Mouse (Mus musculus): Measurements from ENCODE around the gene Nme4. TPM values are rescaled to one million over a fixed set of nuclear protein-coding genes. Genes with fewer than 3 reads are reported as not detected.
"Not testable (repeated sequence)": the region's sequence is repeated elsewhere in the genome, so short reads cannot be mapped to it uniquely, and the experiment has no call there.

The Nme4 gene
- polyA plus RNA-seq, 1 experiment from 2014 or later = 135 TPM

GRCm38 (mm10) chr17:26111722-26112121 is 16.3 kb upstream of the Nme4 start:
- 36% methylated on average over 4 of the region's 4 CpGs for WGBS
- no peak overlapping the region for H3K4me2 ChIP-seq (replicated peaks)
- no peak overlapping the region for H3K9ac ChIP-seq

GRCm38 (mm10) chr17:26111024-26111423 is 15.6 kb upstream of the Nme4 start:
- no peak overlapping the region for H3K4me2 ChIP-seq (replicated peaks)
- no peak for ATAC-seq (ENCODE audit: low FRiP score, low read depth)
- H3K9ac ChIP-seq = peak overlapping the region; percentile 8; the same call in 1 of the 2 replicates

More at GRCm38 (mm10) chr17:26111722-26112121, 16.3 kb upstream of the Nme4 start:
- Histone ChIP-seq H3K27me3 (peaks cover 74% of the 10 kb centered on the region), H3K4me1 (peaks cover 12% of the 10 kb centered on the region), H3K9me3 (no peaks in the 10 kb centered on the region), H3K36me3 (no peaks in the 10 kb centered on the region), H3K4me3 (no peak overlapping the region), H3K27ac (no peak overlapping the region)
- no peak for ATAC-seq (ENCODE audit: low FRiP score, low read depth)

GRCm38 (mm10) chr17:26110156-26110555 is 14.8 kb upstream of the Nme4 start:
- H3K4me1 ChIP-seq = peaks cover 12% of the 10 kb centered on the region
- H3K4me2 ChIP-seq (replicated peaks) = no peak overlapping the region
- no peak for ATAC-seq (ENCODE audit: low FRiP score, low read depth)
- peaks cover 58% of the 10 kb centered on the region for H3K27me3 ChIP-seq
- H3K9ac ChIP-seq = no peak overlapping the region
- no peaks in the 10 kb centered on the region for H3K9me3 ChIP-seq
- no peaks in the 10 kb centered on the region for H3K36me3 ChIP-seq
- 29% methylated on average over 4 of the region's 4 CpGs for WGBS
- H3K27ac ChIP-seq = no peak overlapping the region
- H3K4me3 ChIP-seq = no peak overlapping the region

More at GRCm38 (mm10) chr17:26111024-26111423, 15.6 kb upstream of the Nme4 start:
- H3K4me1 ChIP-seq = peaks cover 12% of the 10 kb centered on the region
- 4% methylated on average over 4 of the region's 4 CpGs for WGBS
- no peak overlapping the region for H3K27ac ChIP-seq
- H3K36me3 ChIP-seq = no peaks in the 10 kb centered on the region
- no peak overlapping the region for H3K4me3 ChIP-seq
- H3K27me3 ChIP-seq = peaks cover 67% of the 10 kb centered on the region
- no peaks in the 10 kb centered on the region for H3K9me3 ChIP-seq

- Histone ChIP-seq H3K9ac (no peak overlapping the region), H3K36me3 (no peaks in the 10 kb centered on the region), H3K27me3 (peaks cover 13% of the 10 kb centered on the region), H3K4me2 (replicated peaks) (no peak overlapping the region), H3K4me3 (no peak overlapping the region), H3K4me1 (peaks cover 1% of the 10 kb centered on the region; the same call in 1 of the 2 replicates), H3K27ac (no peak overlapping the region), H3K9me3 (no peaks in the 10 kb centered on the region)
- no peak for ATAC-seq (ENCODE audit: low FRiP score, low read depth)
- 50% methylated on average over 4 of the region's 4 CpGs for WGBS
Observed at GRCm38 (mm10) chr17:26105619-26106018, 10.2 kb upstream of the Nme4 start.

GRCm38 (mm10) chr17:26101478-26101877 is 6.1 kb upstream of the Nme4 start:
- no peaks in the 10 kb centered on the region for H3K9me3 ChIP-seq
- H3K4me1 ChIP-seq = no peaks in the 10 kb centered on the region
- WGBS = 43% methylated on average over 4 of the region's 4 CpGs
- H3K27ac ChIP-seq = no peak overlapping the region
- H3K4me3 ChIP-seq = no peak overlapping the region
- no peak for ATAC-seq (ENCODE audit: low FRiP score, low read depth)
- no peak overlapping the region for H3K9ac ChIP-seq
- no peaks in the 10 kb centered on the region for H3K27me3 ChIP-seq
- H3K36me3 ChIP-seq = no peaks in the 10 kb centered on the region
- no peak overlapping the region for H3K4me2 ChIP-seq (replicated peaks)

- H3K36me3 ChIP-seq = no peaks in the 10 kb centered on the region
- no peaks in the 10 kb centered on the region for H3K27me3 ChIP-seq
- no peak overlapping the region for H3K4me2 ChIP-seq (replicated peaks)
- H3K9ac ChIP-seq = no peak overlapping the region
- no peaks in the 10 kb centered on the region for H3K9me3 ChIP-seq
- no peak for ATAC-seq (ENCODE audit: low FRiP score, low read depth)
- H3K4me3 ChIP-seq = no peak overlapping the region
- WGBS = 38% methylated on average over 2 of the region's 2 CpGs
- H3K4me1 ChIP-seq = no peaks in the 10 kb centered on the region
- H3K27ac ChIP-seq = no peak overlapping the region
Observed at GRCm38 (mm10) chr17:26100166-26100565, 4.8 kb upstream of the Nme4 start.

- H3K27ac ChIP-seq; H3K4me1 ChIP-seq; H3K4me3 ChIP-seq; H3K9me3 ChIP-seq; H3K9ac ChIP-seq; H3K36me3 ChIP-seq; H3K4me2 ChIP-seq (replicated peaks); H3K27me3 ChIP-seq; ATAC-seq (ENCODE audit: low FRiP score, low read depth): not testable (repeated sequence)
- WGBS = 57% methylated on average over 3 of the region's 3 CpGs
Observed at GRCm38 (mm10) chr17:26099316-26099715, 3.9 kb upstream of the Nme4 start.

- Histone ChIP-seq H3K36me3 (peaks cover 5% of the 10 kb centered on the region; the same call in 1 of the 2 replicates), H3K9me3 (no peaks in the 10 kb centered on the region), H3K27me3 (no peaks in the 10 kb centered on the region), H3K9ac (no peak overlapping the region), H3K4me1 (peaks cover 7% of the 10 kb centered on the region), H3K4me3 (no peak overlapping the region), H3K27ac (no peak overlapping the region), H3K4me2 (replicated peaks) (no peak overlapping the region)
- 89% methylated on average over 7 of the region's 7 CpGs for WGBS
- ATAC-seq (ENCODE audit: low FRiP score, low read depth) = no peak
Observed at GRCm38 (mm10) chr17:26098461-26098860, 3.1 kb upstream of the Nme4 start.

- Histone ChIP-seq H3K9me3 (no peaks in the 10 kb centered on the region), H3K27ac (peak overlapping the region; percentile 65; the same call in 1 of the 2 replicates), H3K36me3 (peaks cover 23% of the 10 kb centered on the region), H3K27me3 (no peaks in the 10 kb centered on the region), H3K4me3 (peak overlapping the region; percentile 72), H3K4me1 (peaks cover 9% of the 10 kb centered on the region), H3K9ac (peak overlapping the region; percentile 89), H3K4me2 (replicated peaks) (peak overlapping the region; percentile 76)
- WGBS = 24% methylated on average over 9 of the region's 9 CpGs
- peak; percentile 3; the same call in 1 of the 2 replicates for ATAC-seq (ENCODE audit: low FRiP score, low read depth)
Observed at GRCm38 (mm10) chr17:26094531-26095110, 781 bp downstream of the Nme4 start.

- Histone ChIP-seq H3K4me3 (peak within 1 kb of the TSS; percentile 55), H3K36me3 (peaks cover 29% of the 10 kb centered on the region), H3K4me1 (peaks cover 14% of the 10 kb centered on the region), H3K9me3 (no peaks in the 10 kb centered on the region), H3K4me2 (replicated peaks) (peak within 1 kb of the TSS; percentile 78), H3K9ac (peak within 1 kb of the TSS; percentile 76), H3K27me3 (no peaks in the 10 kb centered on the region), H3K27ac (peak within 1 kb of the TSS; percentile 76)
- ATAC-seq (ENCODE audit: low FRiP score, low read depth) = peak; percentile 91
- 1% methylated on average over 32 of the region's 32 CpGs for WGBS
Observed at GRCm38 (mm10) chr17:26089905-26090632, 5.3 kb downstream of the Nme4 start, which contains the start of gene Decr2. Gene Decr2, minus strand, starts transcription at chr17:26090337.

GRCm38 (mm10) chr17:26087059-26087564 is 8.3 kb downstream of the Nme4 start:
- no peak overlapping the region for H3K4me3 ChIP-seq
- H3K36me3 ChIP-seq = peaks cover 26% of the 10 kb centered on the region
- H3K27me3 ChIP-seq = no peaks in the 10 kb centered on the region
- no peak for ATAC-seq (ENCODE audit: low FRiP score, low read depth)
- H3K9me3 ChIP-seq = no peaks in the 10 kb centered on the region
- no peak overlapping the region for H3K9ac ChIP-seq
- WGBS = 92% methylated on average over 9 of the region's 9 CpGs
- H3K4me2 ChIP-seq (replicated peaks) = no peak overlapping the region
- 0 out of 2 replicates have a peak, but pooled peaks cover 7% of the 10 kb centered on the region for H3K4me1 ChIP-seq
- H3K27ac ChIP-seq = no peak overlapping the region

- no peak for ATAC-seq (ENCODE audit: low FRiP score, low read depth)
- Histone ChIP-seq H3K9me3 (no peaks in the 10 kb centered on the region), H3K36me3 (peaks cover 23% of the 10 kb centered on the region), H3K27ac (no peak overlapping the region), H3K9ac (no peak overlapping the region), H3K4me1 (no peaks in the 10 kb centered on the region), H3K4me2 (replicated peaks) (no peak overlapping the region), H3K4me3 (no peak overlapping the region), H3K27me3 (no peaks in the 10 kb centered on the region)
- WGBS = 44% methylated on average over 2 of the region's 2 CpGs
Observed at GRCm38 (mm10) chr17:26080867-26081266, 14.5 kb downstream of the Nme4 start.

All from limb, embryonic 13.5 days (tissue).